Mouse (Mus musculus): ENCODE data around the gene Clns1a. TPM values are rescaled to one million over a fixed set of nuclear protein-coding genes. Genes with fewer than 3 reads are reported as not detected.
A peak's percentile ranks its signal among the peaks of the same experiment; 100 is the strongest.

The Clns1a gene
- polyA plus RNA-seq, 1 experiment from 2014 or later = 123 TPM

- Histone ChIP-seq H3K9ac (ENCODE audit: low read depth, low read length) (no peak overlapping the region), H3K27me3 (ENCODE audit: control insufficient read depth, insufficient read depth, low read length) (no peaks in the 10 kb centered on the region), H3K36me3 (ENCODE audit: control insufficient read depth, insufficient read depth, low read length) (no peaks in the 10 kb centered on the region), H3K4me1 (ENCODE audit: control insufficient read depth, insufficient read depth, low read length) (no peaks in the 10 kb centered on the region), H3K4me2 (no peak overlapping the region), H3K4me3 (ENCODE audit: low read depth, low read length) (no peak overlapping the region), H3K27ac (ENCODE audit: low read depth, low read length) (no peak overlapping the region), H3K9me3 (replicated peaks; ENCODE audit: control insufficient read depth, low read length) (no peaks in the 10 kb centered on the region)
- WGBS (ENCODE audit: insufficient replicate concordance) = 57% methylated on average over 4 of the region's 4 CpGs
- ATAC-seq (replicated peaks; ENCODE audit: insufficient number of reproducible peaks, low FRiP score, low TSS enrichment) = no peak
Observed at GRCm38 (mm10) chr7:97747176-97747707, 50.8 kb downstream of the Clns1a start.

DNA sequence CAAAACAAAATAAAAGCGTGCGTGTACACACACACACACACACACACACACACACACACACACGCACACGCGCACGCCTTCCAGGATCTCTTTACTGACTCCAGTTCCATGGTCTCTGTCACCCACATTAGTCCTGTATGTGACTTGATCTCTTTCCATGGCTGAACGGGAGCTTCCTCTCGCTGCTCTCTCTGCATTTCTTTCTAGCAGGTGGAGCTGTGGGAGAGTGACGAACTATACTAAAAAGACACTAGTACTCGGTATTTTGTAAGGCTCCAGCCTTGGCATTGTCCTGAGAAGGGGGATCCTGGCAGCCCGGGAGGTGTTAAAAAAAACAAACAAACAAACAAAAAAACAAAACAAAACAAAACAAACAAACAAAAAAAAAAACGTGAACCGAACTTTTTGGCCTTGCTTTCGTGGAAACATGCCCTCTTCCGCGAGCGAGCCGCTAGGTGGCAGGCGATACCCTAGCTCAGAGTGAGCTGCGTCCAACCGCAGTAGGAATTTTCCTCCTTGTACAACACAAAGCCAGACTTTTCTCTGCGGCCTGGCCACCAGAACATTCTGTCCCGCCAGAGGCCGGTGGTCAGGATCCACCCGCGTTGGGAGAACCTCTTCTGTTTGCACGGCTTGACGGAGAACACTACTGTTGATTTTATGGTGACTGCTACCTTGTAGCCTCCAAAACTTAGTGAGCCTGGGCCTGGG lies 51.5 kb downstream of the Clns1a start:
- Histone ChIP-seq H3K36me3 (ENCODE audit: control insufficient read depth, insufficient read depth, low read length) (no peaks in the 10 kb centered on the region), H3K9ac (ENCODE audit: low read depth, low read length) (0 out of 2 replicates have a peak overlapping the region, but pooled peaks have one; percentile 22), H3K9me3 (replicated peaks; ENCODE audit: control insufficient read depth, low read length) (no peaks in the 10 kb centered on the region), H3K27ac (ENCODE audit: low read depth, low read length) (no peak overlapping the region), H3K4me2 (peak overlapping the region; percentile 49), H3K4me1 (ENCODE audit: control insufficient read depth, insufficient read depth, low read length) (no peaks in the 10 kb centered on the region), H3K4me3 (ENCODE audit: low read depth, low read length) (no peak overlapping the region), H3K27me3 (ENCODE audit: control insufficient read depth, insufficient read depth, low read length) (no peaks in the 10 kb centered on the region)
- 0 out of 2 replicates have a peak, but pooled peaks have one; percentile 44 for ATAC-seq (replicated peaks; ENCODE audit: insufficient number of reproducible peaks, low FRiP score, low TSS enrichment)
- 25% methylated on average over 28 of the region's 28 CpGs for WGBS (ENCODE audit: insufficient replicate concordance)

GRCm38 (mm10) chr7:97748527-97749206 lies 52.2 kb downstream of the Clns1a start:
- no peaks in the 10 kb centered on the region for H3K9me3 ChIP-seq (replicated peaks; ENCODE audit: control insufficient read depth, low read length)
- no peaks in the 10 kb centered on the region for H3K4me1 ChIP-seq (ENCODE audit: control insufficient read depth, insufficient read depth, low read length)
- no peak overlapping the region for H3K9ac ChIP-seq (ENCODE audit: low read depth, low read length)
- H3K27ac ChIP-seq (ENCODE audit: low read depth, low read length) = no peak overlapping the region
- H3K4me2 ChIP-seq = peak overlapping the region; percentile 49
- no peaks in the 10 kb centered on the region for H3K36me3 ChIP-seq (ENCODE audit: control insufficient read depth, insufficient read depth, low read length)
- 56% methylated on average over 10 of the region's 10 CpGs for WGBS (ENCODE audit: insufficient replicate concordance)
- H3K27me3 ChIP-seq (ENCODE audit: control insufficient read depth, insufficient read depth, low read length) = no peaks in the 10 kb centered on the region
- H3K4me3 ChIP-seq (ENCODE audit: low read depth, low read length) = no peak overlapping the region
- no peak for ATAC-seq (replicated peaks; ENCODE audit: insufficient number of reproducible peaks, low FRiP score, low TSS enrichment)

GRCm38 (mm10) chr7:97749207-97750190 lies 53.1 kb downstream of the Clns1a start:
- Histone ChIP-seq H3K9ac (ENCODE audit: low read depth, low read length) (no peak overlapping the region), H3K4me2 (peak overlapping the region; percentile 43), H3K27ac (ENCODE audit: low read depth, low read length) (no peak overlapping the region), H3K36me3 (ENCODE audit: control insufficient read depth, insufficient read depth, low read length) (no peaks in the 10 kb centered on the region), H3K4me1 (ENCODE audit: control insufficient read depth, insufficient read depth, low read length) (no peaks in the 10 kb centered on the region), H3K4me3 (ENCODE audit: low read depth, low read length) (no peak overlapping the region), H3K27me3 (ENCODE audit: control insufficient read depth, insufficient read depth, low read length) (no peaks in the 10 kb centered on the region), H3K9me3 (replicated peaks; ENCODE audit: control insufficient read depth, low read length) (no peaks in the 10 kb centered on the region)
- 0 out of 2 replicates have a peak, but pooled peaks have one; percentile 24 for ATAC-seq (replicated peaks; ENCODE audit: insufficient number of reproducible peaks, low FRiP score, low TSS enrichment)
- 36% methylated on average over 19 of the region's 19 CpGs for WGBS (ENCODE audit: insufficient replicate concordance)

DNA sequence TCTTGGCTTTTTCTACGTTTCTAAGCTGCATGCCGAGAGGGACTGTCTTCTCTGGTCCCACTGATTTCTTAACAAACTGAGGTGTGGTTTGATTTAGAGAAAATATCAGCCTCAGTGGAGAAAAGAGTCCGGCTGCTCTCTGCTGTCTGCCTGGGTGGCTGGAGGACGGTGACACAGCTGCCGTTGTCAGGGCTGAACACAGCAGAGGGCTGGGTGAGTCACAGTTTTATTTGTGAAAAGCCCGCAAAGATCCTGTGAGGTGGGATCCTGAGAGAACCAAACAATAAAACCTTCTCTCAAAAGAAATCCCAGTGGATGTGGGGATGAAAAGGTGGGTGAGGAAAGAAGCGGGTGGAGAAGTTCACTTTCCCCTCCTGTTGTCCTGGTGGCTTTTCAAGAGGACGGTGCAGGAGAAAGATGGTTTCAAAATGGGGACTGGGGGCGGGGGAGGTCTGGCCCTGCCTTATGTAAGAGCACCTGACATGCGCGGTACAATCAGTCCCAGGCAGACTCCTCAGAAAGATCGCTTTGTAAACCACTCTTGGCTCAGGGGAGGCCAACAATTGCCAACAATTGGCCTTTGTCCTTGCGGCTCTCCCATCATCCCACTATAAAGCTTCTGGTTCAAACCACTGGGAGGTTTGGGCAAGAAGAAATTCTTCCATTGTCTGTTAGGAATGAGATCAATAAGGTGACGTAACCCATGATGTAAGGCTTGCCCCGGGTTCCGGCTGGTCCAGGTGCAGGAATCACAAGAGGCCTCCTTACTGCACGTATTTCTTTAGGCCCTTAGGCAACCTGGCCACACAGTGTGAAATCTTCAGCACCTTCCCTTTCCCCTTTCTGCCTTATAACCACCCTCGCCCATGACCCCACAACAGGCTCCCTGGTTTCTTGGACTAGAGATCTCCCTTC lies 60.8 kb downstream of the Clns1a start:
- no peaks in the 10 kb centered on the region for H3K4me1 ChIP-seq (ENCODE audit: control insufficient read depth, insufficient read depth, low read length)
- ATAC-seq (replicated peaks; ENCODE audit: insufficient number of reproducible peaks, low FRiP score, low TSS enrichment) = no peak
- H3K36me3 ChIP-seq (ENCODE audit: control insufficient read depth, insufficient read depth, low read length) = no peaks in the 10 kb centered on the region
- H3K9ac ChIP-seq (ENCODE audit: low read depth, low read length) = no peak overlapping the region
- no peak overlapping the region for H3K4me2 ChIP-seq
- no peak overlapping the region for H3K4me3 ChIP-seq (ENCODE audit: low read depth, low read length)
- H3K9me3 ChIP-seq (replicated peaks; ENCODE audit: control insufficient read depth, low read length) = no peaks in the 10 kb centered on the region
- no peak overlapping the region for H3K27ac ChIP-seq (ENCODE audit: low read depth, low read length)
- WGBS (ENCODE audit: insufficient replicate concordance) = 68% methylated on average over 18 of the region's 18 CpGs
- no peaks in the 10 kb centered on the region for H3K27me3 ChIP-seq (ENCODE audit: control insufficient read depth, insufficient read depth, low read length)

- H3K4me1 ChIP-seq (ENCODE audit: control insufficient read depth, insufficient read depth, low read length) = no peaks in the 10 kb centered on the region
- no peaks in the 10 kb centered on the region for H3K27me3 ChIP-seq (ENCODE audit: control insufficient read depth, insufficient read depth, low read length)
- no peaks in the 10 kb centered on the region for H3K9me3 ChIP-seq (replicated peaks; ENCODE audit: control insufficient read depth, low read length)
- no peak overlapping the region for H3K27ac ChIP-seq (ENCODE audit: low read depth, low read length)
- H3K4me3 ChIP-seq (ENCODE audit: low read depth, low read length) = no peak overlapping the region
- no peak for ATAC-seq (replicated peaks; ENCODE audit: insufficient number of reproducible peaks, low FRiP score, low TSS enrichment)
- H3K9ac ChIP-seq (ENCODE audit: low read depth, low read length) = no peak overlapping the region
- no peak overlapping the region for H3K4me2 ChIP-seq
- H3K36me3 ChIP-seq (ENCODE audit: control insufficient read depth, insufficient read depth, low read length) = no peaks in the 10 kb centered on the region
- 76% methylated on average over 11 of the region's 11 CpGs for WGBS (ENCODE audit: insufficient replicate concordance)
Observed at GRCm38 (mm10) chr7:97764591-97764990, 68.2 kb downstream of the Clns1a start.

DNA sequence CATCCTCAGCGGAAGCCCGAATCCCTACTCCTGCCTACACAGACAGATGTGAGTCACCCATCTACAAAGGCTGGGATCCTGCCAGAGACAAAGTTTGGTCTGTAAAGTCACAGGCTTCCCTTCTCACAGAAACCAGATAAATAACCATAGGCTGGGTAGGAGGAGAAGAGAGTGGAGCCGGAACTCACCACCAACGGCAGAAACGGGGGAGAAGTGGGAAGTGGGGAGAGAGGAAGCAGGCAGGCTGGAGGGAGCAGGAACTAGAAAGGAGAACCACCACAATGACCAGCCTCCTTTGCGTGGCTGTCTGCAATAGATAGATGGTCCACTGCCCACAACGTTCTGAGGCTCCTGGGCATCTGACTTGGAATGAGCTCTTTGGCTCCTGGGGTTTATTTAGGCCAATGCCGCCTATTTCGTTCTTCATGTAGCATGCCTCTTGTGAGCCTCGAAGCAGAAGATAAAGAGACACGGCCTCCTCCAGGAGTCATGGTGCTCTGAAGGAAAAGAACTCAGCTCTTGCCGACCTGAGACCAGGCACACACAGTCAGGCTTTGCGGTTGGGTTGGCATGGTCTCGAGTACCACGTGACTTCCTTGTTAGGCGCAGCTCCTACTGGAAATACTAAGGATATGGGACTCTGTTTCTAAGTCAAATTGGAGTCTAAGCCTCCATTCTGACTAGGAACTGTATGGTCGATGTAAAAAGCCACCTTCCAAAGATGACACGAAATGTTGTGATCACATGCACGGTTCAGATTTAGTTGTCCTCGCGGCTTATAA lies 68.9 kb downstream of the Clns1a start:
- Histone ChIP-seq H3K27ac (ENCODE audit: low read depth, low read length) (no peak overlapping the region), H3K4me1 (ENCODE audit: control insufficient read depth, insufficient read depth, low read length) (no peaks in the 10 kb centered on the region), H3K4me2 (no peak overlapping the region), H3K9ac (ENCODE audit: low read depth, low read length) (no peak overlapping the region), H3K9me3 (replicated peaks; ENCODE audit: control insufficient read depth, low read length) (no peaks in the 10 kb centered on the region), H3K36me3 (ENCODE audit: control insufficient read depth, insufficient read depth, low read length) (no peaks in the 10 kb centered on the region), H3K4me3 (ENCODE audit: low read depth, low read length) (no peak overlapping the region), H3K27me3 (ENCODE audit: control insufficient read depth, insufficient read depth, low read length) (no peaks in the 10 kb centered on the region)
- WGBS (ENCODE audit: insufficient replicate concordance) = 84% methylated on average over 21 of the region's 21 CpGs
- no peak for ATAC-seq (replicated peaks; ENCODE audit: insufficient number of reproducible peaks, low FRiP score, low TSS enrichment)

All from heart, embryonic 11.5 days (tissue).